Mouse (Mus musculus) WW6 (cell line): Measurements from ENCODE around the gene Ddah2.
A peak's percentile ranks its signal among the peaks of the same experiment; 100 is the strongest.

Experiments used
- DNase-seq: peaks from one replicate; pipeline ENCODE4 v3.0.0-alpha.2; 2013; ENCODE audit warnings: low read depth, low spot score

Gene Ddah2

GRCm38 (mm10) chr17:35050126-35050750 is 8.6 kb upstream of the Ddah2 start:
- no peak for DNase-seq

GRCm38 (mm10) chr17:35051156-35052086 is 7.4 kb upstream of the Ddah2 start:
- no peak for DNase-seq

- DNase-seq, result no peak
Measured at GRCm38 (mm10) chr17:35052271-35052798, 6.5 kb upstream of the Ddah2 start.

- no peak for DNase-seq
Measured at GRCm38 (mm10) chr17:35055691-35056495, 2.9 kb upstream of the Ddah2 start.

- DNase-seq, result no peak
Measured at GRCm38 (mm10) chr17:35057090-35057489, 1.7 kb upstream of the Ddah2 start.

- DNase-seq, result no peak
Measured at GRCm38 (mm10) chr17:35058316-35058715, 519 bp upstream of the Ddah2 start.

- no peak for DNase-seq
Measured at GRCm38 (mm10) chr17:35060071-35060470, 1.2 kb downstream of the Ddah2 start.

- no peak for DNase-seq
Measured at GRCm38 (mm10) chr17:35060737-35061297, 2.0 kb downstream of the Ddah2 start.

- no peak for DNase-seq
Measured at GRCm38 (mm10) chr17:35061299-35061698, 2.5 kb downstream of the Ddah2 start.

GRCm38 (mm10) chr17:35063466-35063865 is 4.6 kb downstream of the Ddah2 start:
- no peak for DNase-seq

- no peak for DNase-seq
Measured at GRCm38 (mm10) chr17:35064378-35064877, 5.6 kb downstream of the Ddah2 start.

- peak; percentile 56 for DNase-seq
Measured at GRCm38 (mm10) chr17:35064951-35065947, 6.4 kb downstream of the Ddah2 start, which contains the start of gene Ly6g6c. Gene Ly6g6c, plus strand, starts transcription at chr17:35065388.

- DNase-seq, result no peak
Measured at GRCm38 (mm10) chr17:35066084-35066483, 7.2 kb downstream of the Ddah2 start, which contains the start of gene Mpig6b. Gene Mpig6b, minus strand, starts transcription at chr17:35066184.

GRCm38 (mm10) chr17:35068213-35068914 is 9.5 kb downstream of the Ddah2 start:
- no peak for DNase-seq

- DNase-seq, result no peak
Measured at GRCm38 (mm10) chr17:35070556-35071229, 11.9 kb downstream of the Ddah2 start.

GRCm38 (mm10) chr17:35071454-35071853 is 12.6 kb downstream of the Ddah2 start:
- DNase-seq, result no peak

- no peak for DNase-seq
Measured at GRCm38 (mm10) chr17:35074097-35074496, 15.3 kb downstream of the Ddah2 start.

GRCm38 (mm10) chr17:35076507-35077176 is 17.8 kb downstream of the Ddah2 start, which contains the start of gene Ly6g6e:
Gene Ly6g6e, plus strand, starts transcription at chr17:35076902.
- DNase-seq, result no peak
